Mouse (Mus musculus): ENCODE data around the gene Prkg1.

DNA sequence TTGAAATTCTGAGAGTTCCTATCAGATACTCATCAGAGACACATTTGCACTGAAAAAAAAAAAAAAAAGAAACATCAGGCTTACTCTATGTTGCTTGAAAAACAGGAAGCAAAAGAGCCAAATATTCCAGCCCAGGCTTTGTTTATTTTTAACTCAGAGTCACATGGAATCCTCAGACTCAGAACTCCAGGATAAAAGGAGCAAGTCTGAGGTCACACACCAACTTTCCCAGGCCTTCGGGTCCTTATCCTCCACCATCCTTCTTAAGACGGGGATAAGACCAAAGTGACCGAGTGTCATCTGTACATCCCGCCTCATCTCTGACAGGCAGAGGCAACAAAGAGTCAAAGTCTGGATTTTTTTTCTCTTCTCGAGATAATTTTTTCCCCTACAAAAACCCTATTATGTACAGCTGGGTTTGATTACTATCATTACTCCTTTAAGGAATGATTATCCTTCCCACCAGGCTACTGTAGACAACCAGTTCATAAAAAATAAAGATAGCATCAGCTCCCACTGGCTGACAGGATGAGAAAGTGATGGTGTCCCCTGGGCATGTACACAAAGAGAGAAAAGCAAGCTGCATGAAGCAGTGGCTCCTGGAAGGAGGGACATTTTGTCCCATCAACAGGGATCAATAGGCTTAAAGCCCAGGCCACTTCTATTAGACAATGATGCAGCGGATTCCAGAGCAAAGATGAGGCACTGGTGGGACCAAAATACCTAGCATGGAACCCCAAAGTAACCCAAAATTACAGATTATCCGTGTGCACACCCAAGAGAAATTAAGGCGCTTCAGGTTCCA, 21.4 kb downstream of the Prkg1 start:
- TF ChIP-seq USF1 (IDR thresholded peaks at IDR 0.05; ENCODE audit: low read depth, low read length) (no peak), POLR2A (IDR thresholded peaks at IDR 0.05; ENCODE audit: control insufficient read depth in 1 of 2, insufficient read depth in 1 of 2, low read depth in 1 of 2, low read length in 2 of 2, poor library complexity in 1 of 2) (no peak), CTCF (IDR thresholded peaks at IDR 0.05 in 2 of 3, conservative IDR thresholded peaks at IDR 0.05 in 1 of 3; ENCODE audit: control insufficient read depth in 1 of 3, insufficient read depth in 1 of 3, low read depth in 2 of 3, low read length in 3 of 3, poor library complexity in 1 of 3, severe bottlenecking in 1 of 3) (no peak), UBTF (IDR thresholded peaks at IDR 0.05; ENCODE audit: borderline replicate concordance, insufficient read depth, low read depth, low read length) (no peak), MAX (IDR thresholded peaks at IDR 0.05; ENCODE audit: low read length) (no peak), E2F4 (IDR thresholded peaks at IDR 0.05; ENCODE audit: borderline replicate concordance, low read depth, low read length) (no peak), MEF2A (IDR thresholded peaks at IDR 0.05; ENCODE audit: extremely low read depth, insufficient replicate concordance, low read depth, low read length, poor library complexity, severe bottlenecking) (no peak), ELF1 (IDR thresholded peaks at IDR 0.05; ENCODE audit: low read depth, low read length) (no peak)

Measured in MEL (cell line).